Mouse (Mus musculus) ES-Bruce4 (cell line): ENCODE data around the gene Pknox2. TPM values are rescaled to one million over a fixed set of nuclear protein-coding genes. Genes with fewer than 3 reads are reported as not detected.

Source experiments
- H3K27ac ChIP-seq: 2 replicates; pipeline ENCODE4 v1.5.1; 2012; ENCODE audit warnings: low read length, inconsistent platforms; ENCODE audit not compliant: insufficient read depth
- H3K27me3 ChIP-seq: 2 replicates; pipeline ENCODE4 v1.6.1; 2012; ENCODE audit warnings: mild to moderate bottlenecking, low read length, inconsistent platforms; ENCODE audit not compliant: control insufficient read depth, poor library complexity, insufficient read depth, severe bottlenecking
- H3K36me3 ChIP-seq: 2 replicates; pipeline ENCODE4 v1.6.1; 2012; ENCODE audit warnings: inconsistent platforms, mild to moderate bottlenecking, low read length, moderate library complexity; ENCODE audit not compliant: control insufficient read depth, poor library complexity, insufficient read depth, severe bottlenecking
- H3K4me1 ChIP-seq: one replicate; pipeline ENCODE4 v1.8.1; 2011; ENCODE audit warnings: low read length; ENCODE audit not compliant: control insufficient read depth, insufficient read depth
- H3K4me3 ChIP-seq: 2 replicates; pipeline ENCODE4 v1.5.1; 2011; ENCODE audit warnings: low read depth, mild to moderate bottlenecking, low read length
- H3K9ac ChIP-seq: 2 replicates; pipeline ENCODE4 v1.6.1; 2012; ENCODE audit warnings: low read depth, mild to moderate bottlenecking, inconsistent platforms; ENCODE audit not compliant: poor library complexity, severe bottlenecking
- H3K9me3 ChIP-seq: replicated peaks from 2 replicates; pipeline ENCODE4 v1.6.1; 2012; ENCODE audit warnings: mild to moderate bottlenecking, low read length, inconsistent platforms; ENCODE audit not compliant: control insufficient read depth, poor library complexity, insufficient read depth, severe bottlenecking
- CTCF ChIP-seq: IDR thresholded peaks from one replicate; pipeline ENCODE4 v1.8.1; 2011; ENCODE audit warnings: low read depth, low read length
- EP300 ChIP-seq: IDR thresholded peaks from 2 replicates; pipeline ENCODE4 v1.6.1; 2011; ENCODE audit warnings: low read depth, low read length; ENCODE audit not compliant: insufficient read depth
- POLR2A ChIP-seq: IDR thresholded peaks from one replicate; pipeline ENCODE4 v1.8.1; 2011; ENCODE audit warnings: low read length; ENCODE audit not compliant: insufficient read depth
- polyA plus RNA-seq: library from polyadenylated mRNA; stranded (reverse); fragments of >200 nt; gene quantifications from 2 replicates; pipeline ENCODE4 v1.2.4, GENCODE M21; 2011; ENCODE audit warnings: low read depth; ENCODE audit not compliant: missing spikeins, insufficient read depth, insufficient read length

Gene Pknox2
- polyA plus RNA-seq, 1 experiment = 12.3 TPM

DNA sequence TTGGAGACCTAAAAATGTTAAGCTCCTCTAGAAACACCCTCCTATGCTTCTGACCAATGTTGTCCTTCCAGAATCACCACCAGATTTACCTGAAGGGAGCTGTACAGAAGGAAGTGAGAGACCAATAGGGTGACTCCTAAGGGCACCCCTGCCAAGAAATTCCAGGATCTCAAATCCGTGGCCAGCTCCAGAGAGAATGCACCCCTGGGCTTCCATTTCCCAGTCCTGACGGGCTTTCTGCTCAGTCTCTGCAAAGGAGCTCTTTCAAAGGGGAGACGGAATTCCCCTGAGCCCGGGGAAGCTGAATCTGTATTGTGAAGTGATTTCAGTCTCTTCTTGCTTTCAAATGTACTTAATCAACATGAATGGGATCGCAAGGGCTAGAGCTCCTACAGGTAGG, 43.4 kb downstream of the Pknox2 start:
- H3K27ac ChIP-seq = no peak overlapping the region
- no peak overlapping the region for H3K9ac ChIP-seq
- H3K4me3 ChIP-seq = no peak overlapping the region
- H3K9me3 ChIP-seq = no peaks in the 10 kb centered on the region
- H3K4me1 ChIP-seq = peaks cover 10% of the 10 kb centered on the region
- TF ChIP-seq CTCF = no peak
- TF ChIP-seq EP300 = no peak
- no peak for TF ChIP-seq POLR2A
- H3K36me3 ChIP-seq = no peaks in the 10 kb centered on the region
- no peaks in the 10 kb centered on the region for H3K27me3 ChIP-seq

DNA sequence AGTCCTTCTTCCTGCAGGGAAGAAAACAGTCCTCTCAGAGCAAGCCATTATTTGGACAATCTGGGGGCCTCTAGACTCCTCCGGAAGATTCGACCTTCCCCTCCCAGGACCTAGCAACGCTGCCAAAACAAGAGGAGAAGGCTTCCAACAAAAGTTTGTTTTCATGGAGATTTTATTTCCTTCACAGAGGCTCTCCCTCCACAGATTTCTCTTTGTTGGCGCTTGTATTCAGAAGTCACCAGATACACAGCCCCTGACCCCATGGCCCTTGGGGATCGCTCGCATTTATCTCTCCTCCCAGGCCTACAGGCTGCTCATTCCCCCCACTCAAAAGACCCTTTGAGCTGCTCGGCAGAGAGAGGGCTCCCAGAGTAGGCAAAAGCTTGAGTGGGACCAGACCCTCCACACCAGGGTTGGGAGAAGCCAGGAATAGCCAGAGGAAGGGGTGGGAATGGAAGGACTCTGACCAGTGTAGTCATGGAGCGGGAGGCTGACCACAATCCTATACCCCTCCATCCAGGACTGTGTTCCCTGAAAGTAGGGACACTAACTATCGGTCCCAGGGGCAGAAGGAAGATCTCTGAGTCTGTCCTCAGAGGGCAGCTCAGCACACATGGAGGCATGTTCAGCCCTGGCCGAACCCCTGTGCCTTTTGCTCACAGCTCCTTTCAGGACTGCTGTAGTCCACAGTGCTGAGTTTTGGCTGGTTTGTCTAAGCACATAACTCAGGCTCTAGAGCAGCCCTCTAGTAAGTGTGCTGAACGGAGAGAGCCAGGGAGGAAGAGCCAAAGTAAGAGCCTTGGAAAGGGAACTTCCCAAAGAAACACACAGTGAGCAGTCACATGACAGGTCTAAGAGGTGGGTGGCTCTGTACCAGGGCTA, 45.9 kb downstream of the Pknox2 start:
- Histone ChIP-seq H3K27me3 (no peaks in the 10 kb centered on the region), H3K9me3 (no peaks in the 10 kb centered on the region), H3K4me1 (peaks cover 4% of the 10 kb centered on the region), H3K4me3 (no peak overlapping the region), H3K36me3 (no peaks in the 10 kb centered on the region), H3K27ac (peak overlapping the region; percentile 31), H3K9ac (no peak overlapping the region)
- TF ChIP-seq EP300 (peak; percentile 72; the same call in 1 of the 2 replicates), CTCF (no peak), POLR2A (no peak)

DNA sequence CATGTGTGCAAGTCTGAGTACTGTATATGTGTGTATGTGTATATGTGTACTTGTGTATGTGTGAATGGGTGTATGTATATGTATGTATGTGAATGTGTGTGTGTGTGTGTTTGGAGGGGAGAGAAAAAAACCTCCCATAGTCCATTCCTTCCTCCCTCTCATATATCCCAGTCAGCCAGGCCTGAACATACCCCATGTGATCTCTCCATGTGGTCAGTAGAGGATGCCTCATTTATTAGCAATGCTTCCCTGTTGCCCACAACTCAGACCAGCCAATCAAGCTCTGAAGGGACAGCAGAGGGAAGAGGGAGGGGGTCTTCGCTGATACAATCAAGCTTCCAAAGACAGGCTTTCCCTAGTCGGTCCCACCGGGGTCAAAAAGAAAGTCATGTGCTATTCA, 47.6 kb downstream of the Pknox2 start:
- Histone ChIP-seq H3K36me3 (no peaks in the 10 kb centered on the region), H3K27me3 (no peaks in the 10 kb centered on the region), H3K4me1 (peaks cover 2% of the 10 kb centered on the region), H3K4me3 (no peak overlapping the region), H3K27ac (no peak overlapping the region), H3K9me3 (no peaks in the 10 kb centered on the region), H3K9ac (no peak overlapping the region)
- TF ChIP-seq CTCF = no peak
- TF ChIP-seq EP300 = no peak

DNA sequence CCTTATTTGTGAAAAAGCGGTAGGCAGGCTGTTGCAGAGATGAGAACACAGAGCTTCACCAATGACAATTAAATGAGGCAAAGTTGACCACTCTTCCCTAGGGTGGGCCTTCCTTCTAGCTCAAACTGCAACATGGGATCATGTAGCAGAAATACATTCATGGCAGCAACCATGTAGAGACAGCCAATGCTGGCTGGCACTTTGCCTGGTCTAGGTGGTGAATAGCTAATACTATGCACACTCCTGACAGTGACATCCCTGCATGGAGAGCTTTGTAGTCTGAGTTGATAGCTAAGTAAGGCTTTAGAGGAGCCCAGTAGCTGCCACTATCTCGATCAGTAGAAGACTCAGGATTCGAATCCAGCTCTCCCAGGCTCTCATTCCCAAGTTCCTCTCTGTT, 48.6 kb downstream of the Pknox2 start:
- no peak overlapping the region for H3K27ac ChIP-seq
- H3K27me3 ChIP-seq = no peaks in the 10 kb centered on the region
- H3K4me1 ChIP-seq = peaks cover 4% of the 10 kb centered on the region
- no peak overlapping the region for H3K9ac ChIP-seq
- H3K36me3 ChIP-seq = no peaks in the 10 kb centered on the region
- no peaks in the 10 kb centered on the region for H3K9me3 ChIP-seq
- no peak overlapping the region for H3K4me3 ChIP-seq
- TF ChIP-seq POLR2A (no peak), CTCF (no peak), EP300 (no peak)

DNA sequence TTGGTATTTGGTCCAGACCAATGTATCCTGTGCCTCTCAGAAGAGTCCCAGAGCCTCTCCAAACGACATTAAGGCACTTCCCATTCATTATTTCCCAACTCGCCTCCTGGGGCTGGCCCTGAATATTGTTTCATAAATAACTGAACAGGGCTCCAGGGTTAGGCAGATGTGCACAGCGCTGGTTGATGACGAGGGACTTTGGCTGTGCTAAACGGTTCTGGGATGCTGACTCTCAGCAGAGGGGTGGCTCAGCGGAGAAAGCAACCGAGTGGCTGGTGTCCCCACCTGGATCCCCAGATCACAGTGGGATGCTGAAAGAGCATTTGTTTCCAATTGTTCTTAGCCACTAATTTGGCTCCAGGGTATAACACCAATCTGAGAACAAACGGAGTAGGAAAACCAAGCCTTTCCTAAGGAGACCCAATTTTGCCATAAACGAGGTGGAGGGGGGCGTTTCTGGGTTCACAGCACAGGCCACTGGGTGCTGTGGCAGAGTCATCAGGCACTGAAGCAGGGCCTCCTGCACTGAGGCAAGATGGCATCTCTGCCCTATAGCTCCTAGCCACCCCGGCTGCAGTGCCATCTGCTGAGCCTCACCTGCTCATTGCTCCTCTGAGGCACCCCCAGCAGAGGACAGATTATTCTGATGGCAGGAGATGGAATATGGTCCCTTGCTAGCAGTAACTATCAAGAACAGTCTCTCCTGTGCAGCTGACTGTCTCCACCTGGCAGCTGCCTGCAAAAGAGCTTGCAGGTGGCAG, 52.8 kb downstream of the Pknox2 start:
- Histone ChIP-seq H3K4me3 (no peak overlapping the region), H3K9me3 (no peaks in the 10 kb centered on the region), H3K27me3 (no peaks in the 10 kb centered on the region), H3K36me3 (no peaks in the 10 kb centered on the region), H3K9ac (no peak overlapping the region), H3K4me1 (peaks cover 5% of the 10 kb centered on the region), H3K27ac (no peak overlapping the region)
- TF ChIP-seq CTCF (no peak), POLR2A (no peak), EP300 (no peak)

DNA sequence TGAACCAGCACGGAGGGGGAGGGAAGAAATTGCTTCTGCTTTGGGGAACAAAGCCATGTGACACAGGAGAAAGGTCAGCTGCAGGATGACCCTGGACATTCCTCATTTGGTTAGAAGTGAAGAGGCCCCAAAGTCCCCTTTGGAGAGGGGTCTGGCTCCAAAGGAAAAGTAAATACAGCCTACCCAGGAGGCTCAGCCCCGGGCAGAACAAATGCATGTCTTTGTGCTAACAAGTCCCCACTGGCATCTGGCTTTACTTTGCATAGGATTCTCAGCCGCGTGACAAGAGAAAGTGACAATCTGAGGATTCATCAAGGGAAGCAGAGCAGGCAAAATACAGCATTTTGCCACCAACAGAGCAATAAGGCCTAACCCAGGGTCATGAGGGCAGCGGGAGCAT, 54.1 kb downstream of the Pknox2 start:
- H3K4me1 ChIP-seq = peaks cover 5% of the 10 kb centered on the region
- no peak overlapping the region for H3K27ac ChIP-seq
- TF ChIP-seq POLR2A = no peak
- no peak for TF ChIP-seq EP300
- no peak for TF ChIP-seq CTCF
- H3K36me3 ChIP-seq = no peaks in the 10 kb centered on the region
- H3K9me3 ChIP-seq = no peaks in the 10 kb centered on the region
- no peak overlapping the region for H3K9ac ChIP-seq
- H3K27me3 ChIP-seq = no peaks in the 10 kb centered on the region
- H3K4me3 ChIP-seq = no peak overlapping the region
